Comparison of ENCODE assay signal across 8 mouse cellular contexts in genomic region chr11:87422511-87423340, GRCm38 (mm10). TPM values are rescaled to one million over a fixed set of nuclear protein-coding genes. Genes with fewer than 3 reads are reported as not detected.
A peak's percentile ranks its signal among the peaks of the same experiment; 100 is the strongest.
DNase-seq lines count a peak whose midpoint lies in the region; ATAC-seq lines count a peak whose summit lies in the region.

No protein-coding gene starts in this region.

- WGBS in hindbrain, embryonic 15.5 days, result under 1% methylated on average over 26 of the region's 26 CpGs

- ATAC-seq in hindbrain, embryonic 15.5 days (ENCODE audit: low FRiP score, low read depth), result peak; percentile 89

- H3K36me3 ChIP-seq in hindbrain, embryonic 15.5 days, result no peaks in the 10 kb centered on the region

- H3K27me3 ChIP-seq in hindbrain, embryonic 15.5 days, result no peaks in the 10 kb centered on the region

- DNase-seq in T-cell, adult 2 months (ENCODE audit: low spot score), result peak; percentile 92
- peak; percentile 85 to 88 for DNase-seq in cerebellum, postnatal 25 days
- DNase-seq in frontal cortex, postnatal 25 days (ENCODE audit: low spot score in 2 of 2), result peak; percentile 80 to 85
- peak; percentile 92 for DNase-seq in left cerebral cortex, adult 11 months (ENCODE audit: low spot score)
- DNase-seq in lung, postnatal 4 days, result peak; percentile 87 to 90
- peak; percentile 86 for DNase-seq in retina, postnatal 7 days (ENCODE audit: low read depth, low spot score)
- peak; percentile 83 for DNase-seq in urinary bladder, postnatal 14 days (ENCODE audit: low spot score)

- H3K4me2 ChIP-seq in hindbrain, embryonic 15.5 days, result peak overlapping the region; percentile 70

- H3K9ac ChIP-seq in hindbrain, embryonic 15.5 days, result peak overlapping the region; percentile 55

- no peaks in the 10 kb centered on the region for H3K9me3 ChIP-seq in hindbrain, embryonic 15.5 days

- peak overlapping the region; percentile 44 for H3K4me3 ChIP-seq in hindbrain, embryonic 15.5 days

- H3K4me1 ChIP-seq in hindbrain, embryonic 15.5 days (replicated peaks), result peaks cover 29% of the 10 kb centered on the region

- peak overlapping the region; percentile 92 for H3K27ac ChIP-seq in hindbrain, embryonic 15.5 days (replicated peaks)

RNA-seq across cellular contexts. Expression of gene Tex14, which starts 17.9 kb away (rescaled TPM):
- 1.7 and 1.9 TPM in 2 replicates for polyA plus RNA-seq in hindbrain, embryonic 15.5 days (2015; fragmentation: Nextera tagmentation; extraction: Ambion mirVana)

RNA-seq across cellular contexts. Expression of gene Rad51c, which starts 18.0 kb away (rescaled TPM):
- polyA plus RNA-seq in hindbrain, embryonic 15.5 days (2015; fragmentation: Nextera tagmentation; extraction: Ambion mirVana), result 4.7 and 4.9 TPM in 2 replicates

Comparison
In these comparisons a context has a peak if more than half of its experiments do, and no peak if none do; other contexts are left out.
1. Peak in every context shown above with its lines: DNase-seq, ATAC-seq, H3K4me3 ChIP-seq and H3K27ac ChIP-seq.